Mouse (Mus musculus) left cerebral cortex, postnatal 4 days (tissue): ENCODE results near the gene Gm10959. TPM values are rescaled to one million over a fixed set of nuclear protein-coding genes. Genes with fewer than 3 reads are reported as not detected.
"Not testable (repeated sequence)": the region's sequence is repeated elsewhere in the genome, so short reads cannot be mapped to it uniquely, and the experiment has no call there.

Experiments used
- DNase-seq: peaks from one replicate; pipeline ENCODE4 v3.0.0-alpha.2; 2022
- intact Hi-C: fragments of 180-260 bp; cut with DNase I; formaldehyde crosslinking; loops from one replicate; pipeline ENCODE4 v1.15.1; 2025
- total RNA-seq, 2 experiments: library from RNA; stranded (reverse); gene quantifications; 2 replicates each; pipeline ENCODE4 v1.2.3; 2021

Gene Gm10959
- not detected for total RNA-seq

GRCm38 (mm10) chr3:122919260-122919659 lies at the start of gene Gm10959:
Gene Gm10959, minus strand, starts transcription at chr3:122919360.
- no peak for DNase-seq
- intact Hi-C loops = no loop called here

GRCm38 (mm10) chr3:122968391-122968790 lies 49.2 kb upstream of the Gm10959 start:
- intact Hi-C loops = no loop called here
- no peak for DNase-seq

GRCm38 (mm10) chr3:122964301-122964700 lies 45.1 kb upstream of the Gm10959 start:
- DNase-seq = no peak
- intact Hi-C loops = no loop called here

GRCm38 (mm10) chr3:122950129-122950528 lies 31.0 kb upstream of the Gm10959 start:
- intact Hi-C loops = no loop called here
- DNase-seq = no peak

GRCm38 (mm10) chr3:122943387-122943890 lies 24.3 kb upstream of the Gm10959 start:
- intact Hi-C loops = no loop called here
- DNase-seq = no peak

GRCm38 (mm10) chr3:122939215-122939614 lies 20.1 kb upstream of the Gm10959 start:
- intact Hi-C loops = loop anchor here (5.0 to 10.0 kb wide), 2 partner anchors 163 to 386 kb away; no protein-coding TSS in a partner anchor
- peak; percentile 25 for DNase-seq

GRCm38 (mm10) chr3:122937176-122937575 lies 18.0 kb upstream of the Gm10959 start:
- intact Hi-C loops = loop anchor here (5.0 to 10.0 kb wide), 2 partner anchors 165 to 388 kb away; no protein-coding TSS in a partner anchor
- DNase-seq = not testable (repeated sequence)

GRCm38 (mm10) chr3:122932466-122932865 lies 13.3 kb upstream of the Gm10959 start:
- intact Hi-C loops = loop anchor here (10.0 kb wide), 1 partner anchor 392 kb away; no protein-coding TSS in a partner anchor
- no peak for DNase-seq

- no peak for DNase-seq
- intact Hi-C loops = loop anchor here (10.0 kb wide), 1 partner anchor 395 kb away; no protein-coding TSS in a partner anchor
Measured at GRCm38 (mm10) chr3:122929723-122930122, 10.6 kb upstream of the Gm10959 start.

- intact Hi-C loops = no loop called here
- DNase-seq = peak; percentile 98
Measured at GRCm38 (mm10) chr3:122924009-122924914, 5.1 kb upstream of the Gm10959 start, which contains the start of gene 1810037I17Rik. Gene 1810037I17Rik, plus strand, starts transcription at chr3:122924203.

- DNase-seq = no peak
- intact Hi-C loops = no loop called here
Measured at GRCm38 (mm10) chr3:122923147-122923546, 4.0 kb upstream of the Gm10959 start.

- intact Hi-C loops = no loop called here
- no peak for DNase-seq
Measured at GRCm38 (mm10) chr3:122921676-122922527, 2.7 kb upstream of the Gm10959 start.

- DNase-seq = no peak
- intact Hi-C loops = no loop called here
Measured at GRCm38 (mm10) chr3:122920572-122921435, 1.6 kb upstream of the Gm10959 start.

GRCm38 (mm10) chr3:122918672-122919071 lies 488 bp downstream of the Gm10959 start:
- no peak for DNase-seq
- intact Hi-C loops = no loop called here

GRCm38 (mm10) chr3:122916191-122916680 lies 2.9 kb downstream of the Gm10959 start:
- intact Hi-C loops = no loop called here
- DNase-seq = no peak

GRCm38 (mm10) chr3:122915493-122915892 lies 3.7 kb downstream of the Gm10959 start:
- intact Hi-C loops = no loop called here
- DNase-seq = no peak

- intact Hi-C loops = loop anchor here (10.0 kb wide), 1 partner anchor 123 kb away; no protein-coding TSS in a partner anchor
- DNase-seq = no peak
Measured at GRCm38 (mm10) chr3:122907841-122908240, 11.3 kb downstream of the Gm10959 start.

GRCm38 (mm10) chr3:122903746-122904433 lies 15.3 kb downstream of the Gm10959 start:
- intact Hi-C loops = loop anchor here (5.0 to 10.0 kb wide), 3 partner anchors 119 to 257 kb away; no protein-coding TSS in a partner anchor
- peak; percentile 45 for DNase-seq

GRCm38 (mm10) chr3:122898254-122898653 lies 20.9 kb downstream of the Gm10959 start:
- no peak for DNase-seq
- intact Hi-C loops = no loop called here
